Mouse (Mus musculus): ENCODE results near the gene Rnf181. TPM values are rescaled to one million over a fixed set of nuclear protein-coding genes. Genes with fewer than 3 reads are reported as not detected.

Gene Rnf181
- polyA plus RNA-seq (2014; fragmentation: Nextera tagmentation; extraction: Ambion mirVana) = 102 and 106 TPM in 2 replicates

DNA sequence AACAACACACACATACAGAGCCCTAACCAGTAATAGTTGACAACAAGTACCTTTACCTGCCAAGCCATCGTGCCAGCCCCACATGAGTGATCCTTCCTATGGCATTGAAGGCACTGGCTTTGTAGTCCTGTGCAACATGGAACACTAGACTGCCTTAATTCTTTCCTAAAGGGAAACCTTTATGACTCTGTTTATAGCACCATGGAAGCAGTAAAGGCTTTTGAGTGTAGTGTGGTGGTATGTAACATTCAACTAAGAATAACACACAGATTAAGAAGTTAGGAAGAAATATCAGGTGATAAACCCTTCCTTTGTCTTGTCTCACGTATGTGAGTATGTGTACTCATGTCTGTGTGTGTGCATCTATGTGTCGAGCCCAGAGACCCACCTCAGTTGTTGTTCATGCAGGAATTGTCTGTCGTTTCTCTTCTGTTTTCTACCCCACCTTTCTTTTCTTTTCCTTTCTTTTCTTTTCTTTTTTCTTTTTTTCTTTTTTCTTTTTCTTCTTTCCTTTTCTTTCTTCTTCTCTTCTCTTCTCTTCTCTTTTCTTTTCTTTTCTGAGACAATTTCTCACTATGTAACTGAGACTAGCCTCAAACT is at the start of gene Rnf181:
Gene Rnf181, minus strand, starts transcription at position 113 of the 600 bp plus-strand sequence.
- Histone ChIP-seq H3K9ac (ENCODE audit: low read length) (no peak within 1 kb of the TSS), H3K27me3 (ENCODE audit: control insufficient read depth, insufficient read depth, low read length) (no peaks in the 10 kb centered on the region), H3K27ac (ENCODE audit: low read depth, low read length) (no peak within 1 kb of the TSS), H3K4me3 (ENCODE audit: low read depth, low read length) (no peak within 1 kb of the TSS), H3K9me3 (ENCODE audit: control insufficient read depth, low read length) (no peaks in the 10 kb centered on the region), H3K4me1 (replicated peaks; ENCODE audit: control insufficient read depth, insufficient read depth, low read length) (peaks cover 5% of the 10 kb centered on the region; the same call in 1 of the 2 replicates), H3K4me2 (ENCODE audit: low read depth, low read length, severe bottlenecking) (no peak within 1 kb of the TSS), H3K36me3 (ENCODE audit: control insufficient read depth, insufficient read depth, low read length) (no peaks in the 10 kb centered on the region)
- 80% methylated on average over 4 of the region's 4 CpGs for WGBS
- DNase-seq (ENCODE audit: low spot score) (no peak), ATAC-seq (replicated peaks; ENCODE audit: low FRiP score) (no peak)

DNA sequence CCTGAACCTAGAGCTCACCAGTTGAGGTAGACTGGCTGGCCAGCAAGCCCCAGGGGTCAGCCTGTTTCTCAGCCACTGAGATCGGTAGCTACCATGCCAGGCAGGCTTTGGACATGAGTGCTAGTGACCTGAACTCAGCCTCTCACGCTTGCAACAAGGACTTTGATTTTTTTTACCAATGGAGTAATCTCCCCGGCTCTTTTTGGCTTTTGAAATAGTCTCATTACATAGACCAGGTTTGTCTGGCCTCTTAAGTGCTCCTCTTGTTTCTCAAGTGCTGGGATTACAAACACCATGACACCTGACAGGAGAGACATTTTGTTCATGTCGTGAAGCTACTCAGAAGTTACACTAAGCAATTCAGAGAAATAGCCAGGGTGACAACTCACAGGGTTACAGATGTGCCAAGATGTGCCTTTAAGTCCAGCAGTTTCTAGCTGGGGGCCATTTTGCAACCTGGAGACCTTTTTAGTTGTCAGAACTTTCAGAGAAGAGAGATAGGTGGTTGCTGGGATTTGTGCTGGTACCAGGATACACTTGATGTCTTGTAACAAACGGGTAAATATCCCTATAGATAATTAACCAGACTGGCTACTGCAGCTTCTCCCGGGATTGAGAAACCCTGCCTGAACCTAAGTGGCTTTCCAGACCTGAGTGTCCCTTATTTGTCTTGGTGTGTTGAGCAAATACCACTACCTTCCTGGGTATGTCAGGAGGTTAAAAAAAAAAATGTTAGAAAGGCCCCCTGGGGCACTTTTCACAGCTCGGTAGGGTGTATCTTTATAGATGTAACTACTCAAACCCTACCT is 49.4 kb upstream of the Rnf181 start:
- no peak overlapping the region for H3K9ac ChIP-seq (ENCODE audit: low read length)
- WGBS = 87% methylated on average over 7 of the region's 7 CpGs
- H3K4me3 ChIP-seq (ENCODE audit: low read depth, low read length) = no peak overlapping the region
- no peak overlapping the region for H3K27ac ChIP-seq (ENCODE audit: low read depth, low read length)
- ATAC-seq (replicated peaks; ENCODE audit: low FRiP score) = no peak
- H3K4me1 ChIP-seq (replicated peaks; ENCODE audit: control insufficient read depth, insufficient read depth, low read length) = peaks cover 4% of the 10 kb centered on the region; the same call in 1 of the 2 replicates
- DNase-seq (ENCODE audit: low spot score) = no peak
- H3K9me3 ChIP-seq (ENCODE audit: control insufficient read depth, low read length) = no peaks in the 10 kb centered on the region
- no peak overlapping the region for H3K4me2 ChIP-seq (ENCODE audit: low read depth, low read length, severe bottlenecking)
- no peaks in the 10 kb centered on the region for H3K27me3 ChIP-seq (ENCODE audit: control insufficient read depth, insufficient read depth, low read length)
- H3K36me3 ChIP-seq (ENCODE audit: control insufficient read depth, insufficient read depth, low read length) = no peaks in the 10 kb centered on the region

DNA sequence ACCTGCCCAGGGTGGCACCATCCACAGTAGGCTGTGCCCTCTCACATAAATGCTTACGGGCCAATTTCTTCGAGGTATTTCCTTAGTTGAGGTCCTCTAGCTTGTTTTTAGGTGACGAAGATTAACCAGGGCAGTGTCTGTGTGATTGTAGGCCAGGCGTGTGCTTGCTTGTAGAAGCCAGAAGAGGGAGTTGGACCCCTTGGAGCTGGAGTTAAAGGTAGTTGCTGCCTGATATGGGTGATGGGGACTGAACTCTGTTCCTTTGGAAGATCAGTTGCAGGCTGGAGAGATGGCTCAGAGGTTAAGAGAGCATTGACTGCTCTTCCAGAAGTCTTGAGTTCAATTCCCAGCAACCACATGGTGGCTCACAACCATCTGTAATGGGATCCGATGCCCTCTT is 48.4 kb upstream of the Rnf181 start:
- no peaks in the 10 kb centered on the region for H3K9me3 ChIP-seq (ENCODE audit: control insufficient read depth, low read length)
- DNase-seq (ENCODE audit: low spot score) (no peak), ATAC-seq (replicated peaks; ENCODE audit: low FRiP score) (no peak)
- no peak overlapping the region for H3K9ac ChIP-seq (ENCODE audit: low read length)
- H3K36me3 ChIP-seq (ENCODE audit: control insufficient read depth, insufficient read depth, low read length) = no peaks in the 10 kb centered on the region
- H3K4me2 ChIP-seq (ENCODE audit: low read depth, low read length, severe bottlenecking) = no peak overlapping the region
- no peaks in the 10 kb centered on the region for H3K27me3 ChIP-seq (ENCODE audit: control insufficient read depth, insufficient read depth, low read length)
- no peak overlapping the region for H3K27ac ChIP-seq (ENCODE audit: low read depth, low read length)
- H3K4me1 ChIP-seq (replicated peaks; ENCODE audit: control insufficient read depth, insufficient read depth, low read length) = peaks cover 4% of the 10 kb centered on the region; the same call in 1 of the 2 replicates
- 87% methylated on average over 5 of the region's 5 CpGs for WGBS
- H3K4me3 ChIP-seq (ENCODE audit: low read depth, low read length) = peak overlapping the region; percentile 73; the same call in 1 of the 2 replicates

DNA sequence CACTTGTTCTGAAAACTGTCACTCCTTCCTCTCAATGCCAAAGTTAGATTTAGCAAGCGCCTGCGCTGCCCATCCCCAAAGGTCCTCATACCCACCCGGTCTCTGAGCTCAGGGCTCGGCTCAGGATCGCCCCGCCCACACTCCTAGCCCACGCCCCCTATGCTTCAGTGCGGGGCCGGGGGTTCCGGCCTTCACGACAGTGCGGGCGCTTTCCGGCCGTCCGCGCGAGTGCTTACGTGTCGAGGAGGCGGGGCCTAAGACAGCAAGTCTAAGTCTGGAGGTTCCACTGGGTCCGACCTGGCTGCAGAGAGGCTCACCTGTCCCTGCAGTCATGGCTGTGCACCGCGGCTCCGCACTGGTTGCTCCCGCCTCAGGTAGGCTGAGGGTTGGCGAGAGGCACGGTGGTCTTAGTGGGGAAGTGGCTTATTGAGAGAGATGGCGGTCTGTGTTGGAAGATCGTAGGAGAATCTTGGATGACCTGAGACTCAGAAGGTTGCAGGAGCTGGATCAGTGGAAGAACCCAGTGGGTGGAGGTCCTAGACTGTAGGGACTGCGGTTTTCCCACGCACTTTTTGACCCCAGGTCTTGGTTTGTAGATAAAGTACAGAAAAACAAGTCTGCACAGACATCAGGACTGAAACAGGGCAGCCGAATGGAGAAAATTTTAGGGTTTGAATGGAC is 47.5 kb upstream of the Rnf181 start, which contains the start of gene Ggcx:
Gene Ggcx, plus strand, starts transcription at position 233 of the 681 bp plus-strand sequence.
- peak within 1 kb of the TSS; percentile 78 for H3K4me2 ChIP-seq (ENCODE audit: low read depth, low read length, severe bottlenecking)
- H3K9me3 ChIP-seq (ENCODE audit: control insufficient read depth, low read length) = no peaks in the 10 kb centered on the region
- H3K27ac ChIP-seq (ENCODE audit: low read depth, low read length) = no peak within 1 kb of the TSS
- ATAC-seq (replicated peaks; ENCODE audit: low FRiP score) (peak; percentile 96), DNase-seq (ENCODE audit: low spot score) (peak; percentile 97)
- peaks cover 4% of the 10 kb centered on the region; the same call in 1 of the 2 replicates for H3K4me1 ChIP-seq (replicated peaks; ENCODE audit: control insufficient read depth, insufficient read depth, low read length)
- no peaks in the 10 kb centered on the region for H3K36me3 ChIP-seq (ENCODE audit: control insufficient read depth, insufficient read depth, low read length)
- no peaks in the 10 kb centered on the region for H3K27me3 ChIP-seq (ENCODE audit: control insufficient read depth, insufficient read depth, low read length)
- WGBS = 2% methylated on average over 33 of the region's 33 CpGs
- peak within 1 kb of the TSS; percentile 75 for H3K9ac ChIP-seq (ENCODE audit: low read length)
- H3K4me3 ChIP-seq (ENCODE audit: low read depth, low read length) = peak within 1 kb of the TSS; percentile 73

DNA sequence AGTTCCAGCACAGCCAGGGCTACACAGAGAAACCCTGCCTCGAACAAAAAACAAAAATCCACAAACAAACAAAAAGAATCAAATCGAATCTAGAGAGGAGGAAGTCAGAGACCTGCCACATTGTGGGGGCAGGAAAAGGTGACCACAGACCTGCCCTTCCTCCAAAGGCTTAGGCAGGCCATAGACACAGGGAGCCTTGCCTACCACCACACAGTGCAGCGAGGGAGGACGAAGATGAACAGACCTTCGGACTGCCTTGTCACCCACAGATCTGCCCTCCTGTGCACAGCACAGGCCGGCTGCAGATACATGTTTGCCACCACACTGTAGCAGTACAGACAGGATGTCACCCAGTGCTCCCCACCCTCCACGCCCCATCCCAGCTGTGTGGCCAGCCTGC is 43.8 kb upstream of the Rnf181 start:
- DNase-seq (ENCODE audit: low spot score) (no peak), ATAC-seq (replicated peaks; ENCODE audit: low FRiP score) (no peak)
- Histone ChIP-seq H3K4me2 (ENCODE audit: low read depth, low read length, severe bottlenecking) (no peak overlapping the region), H3K27me3 (ENCODE audit: control insufficient read depth, insufficient read depth, low read length) (no peaks in the 10 kb centered on the region), H3K4me1 (replicated peaks; ENCODE audit: control insufficient read depth, insufficient read depth, low read length) (peaks cover 4% of the 10 kb centered on the region; the same call in 1 of the 2 replicates), H3K36me3 (ENCODE audit: control insufficient read depth, insufficient read depth, low read length) (no peaks in the 10 kb centered on the region), H3K9ac (ENCODE audit: low read length) (no peak overlapping the region), H3K4me3 (ENCODE audit: low read depth, low read length) (no peak overlapping the region), H3K27ac (ENCODE audit: low read depth, low read length) (no peak overlapping the region), H3K9me3 (ENCODE audit: control insufficient read depth, low read length) (no peaks in the 10 kb centered on the region)
- 85% methylated on average over 7 of the region's 7 CpGs for WGBS

DNA sequence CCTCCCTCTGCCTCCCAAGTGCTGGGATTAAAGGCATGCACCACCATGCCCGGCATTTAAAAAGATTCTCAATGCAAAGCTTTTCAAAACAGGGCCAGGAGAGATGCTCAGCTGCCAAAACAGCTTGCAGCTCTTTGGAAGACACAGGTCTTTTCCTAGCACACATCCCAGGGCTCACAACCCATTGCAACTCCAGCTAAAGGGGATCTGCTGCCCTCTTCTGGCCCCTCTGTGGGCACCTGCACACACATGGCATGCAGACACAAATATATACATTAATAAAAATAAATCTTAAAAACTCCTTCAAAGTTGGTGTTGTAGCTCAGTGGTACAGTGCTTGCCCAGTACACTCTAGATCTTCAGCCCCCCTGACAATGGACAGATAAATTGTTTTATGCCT is 43.2 kb upstream of the Rnf181 start:
- Histone ChIP-seq H3K27ac (ENCODE audit: low read depth, low read length) (no peak overlapping the region), H3K36me3 (ENCODE audit: control insufficient read depth, insufficient read depth, low read length) (no peaks in the 10 kb centered on the region), H3K27me3 (ENCODE audit: control insufficient read depth, insufficient read depth, low read length) (no peaks in the 10 kb centered on the region), H3K4me1 (replicated peaks; ENCODE audit: control insufficient read depth, insufficient read depth, low read length) (peaks cover 1% of the 10 kb centered on the region; the same call in 1 of the 2 replicates), H3K4me2 (ENCODE audit: low read depth, low read length, severe bottlenecking) (no peak overlapping the region), H3K4me3 (ENCODE audit: low read depth, low read length) (no peak overlapping the region), H3K9me3 (ENCODE audit: control insufficient read depth, low read length) (no peaks in the 10 kb centered on the region), H3K9ac (ENCODE audit: low read length) (no peak overlapping the region)
- no peak for ATAC-seq (replicated peaks; ENCODE audit: low FRiP score)
- no peak for DNase-seq (ENCODE audit: low spot score)
- 35% methylated on average over 1 of the region's 1 CpGs for WGBS

DNA sequence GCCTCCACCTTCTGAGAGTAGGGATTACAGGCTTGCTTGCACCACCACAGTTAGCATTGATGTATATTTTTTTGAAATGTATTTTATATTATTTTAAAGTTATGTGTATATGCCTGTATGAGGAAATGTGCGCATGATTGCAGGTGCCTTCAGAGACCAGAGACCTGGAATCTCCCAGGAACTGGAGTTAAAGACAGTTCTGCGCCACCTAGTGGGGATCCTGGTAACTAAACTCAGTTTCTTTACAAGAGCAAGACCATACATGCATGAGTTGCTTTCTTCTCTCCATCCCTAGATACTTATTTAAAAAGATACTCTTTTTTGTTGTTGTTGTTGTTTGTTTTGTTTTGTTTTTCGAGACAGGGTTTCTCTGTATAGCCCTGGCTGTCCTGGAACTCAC is 42.8 kb upstream of the Rnf181 start:
- H3K9me3 ChIP-seq (ENCODE audit: control insufficient read depth, low read length) = no peaks in the 10 kb centered on the region
- no peaks in the 10 kb centered on the region for H3K27me3 ChIP-seq (ENCODE audit: control insufficient read depth, insufficient read depth, low read length)
- no peak overlapping the region for H3K9ac ChIP-seq (ENCODE audit: low read length)
- 15% methylated on average over 3 of the region's 3 CpGs for WGBS
- peak; percentile 81 for DNase-seq (ENCODE audit: low spot score)
- H3K4me1 ChIP-seq (replicated peaks; ENCODE audit: control insufficient read depth, insufficient read depth, low read length) = no peaks in the 10 kb centered on the region
- H3K27ac ChIP-seq (ENCODE audit: low read depth, low read length) = no peak overlapping the region
- H3K36me3 ChIP-seq (ENCODE audit: control insufficient read depth, insufficient read depth, low read length) = no peaks in the 10 kb centered on the region
- H3K4me3 ChIP-seq (ENCODE audit: low read depth, low read length) = no peak overlapping the region
- ATAC-seq (replicated peaks; ENCODE audit: low FRiP score) = no peak
- H3K4me2 ChIP-seq (ENCODE audit: low read depth, low read length, severe bottlenecking) = no peak overlapping the region

DNA sequence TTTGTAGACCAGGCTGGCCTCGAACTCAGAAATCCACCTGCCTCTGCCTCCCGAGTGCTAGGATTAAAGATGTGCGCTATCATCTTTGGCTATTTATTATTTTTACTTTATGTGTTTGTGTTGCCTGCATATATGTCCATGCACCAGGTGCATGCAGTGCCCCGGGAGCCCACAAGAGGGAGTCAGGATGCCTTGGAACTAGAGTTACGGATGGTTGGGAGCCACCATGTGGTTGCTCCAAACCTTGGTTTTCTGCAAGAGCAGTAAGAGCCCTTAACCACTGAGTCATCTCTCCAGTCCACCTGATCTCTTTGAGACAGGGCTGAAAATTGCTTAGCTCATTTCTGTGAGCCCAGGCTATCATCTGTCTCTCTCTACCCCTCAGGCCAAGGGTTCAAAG is 40.4 kb upstream of the Rnf181 start:
- H3K9me3 ChIP-seq (ENCODE audit: control insufficient read depth, low read length) = no peaks in the 10 kb centered on the region
- H3K27ac ChIP-seq (ENCODE audit: low read depth, low read length) = no peak overlapping the region
- H3K4me2 ChIP-seq (ENCODE audit: low read depth, low read length, severe bottlenecking) = no peak overlapping the region
- no peaks in the 10 kb centered on the region for H3K4me1 ChIP-seq (replicated peaks; ENCODE audit: control insufficient read depth, insufficient read depth, low read length)
- ATAC-seq (replicated peaks; ENCODE audit: low FRiP score) (peak; percentile 72), DNase-seq (ENCODE audit: low spot score) (peak; percentile 93)
- no peak overlapping the region for H3K4me3 ChIP-seq (ENCODE audit: low read depth, low read length)
- no peaks in the 10 kb centered on the region for H3K27me3 ChIP-seq (ENCODE audit: control insufficient read depth, insufficient read depth, low read length)
- 3% methylated on average over 5 of the region's 5 CpGs for WGBS
- H3K9ac ChIP-seq (ENCODE audit: low read length) = no peak overlapping the region
- H3K36me3 ChIP-seq (ENCODE audit: control insufficient read depth, insufficient read depth, low read length) = no peaks in the 10 kb centered on the region

Measured in forebrain, embryonic 11.5 days (tissue).